Mouse (Mus musculus): Measurements from ENCODE around the gene Vezf1. TPM values are rescaled to one million over a fixed set of nuclear protein-coding genes. Genes with fewer than 3 reads are reported as not detected.

Gene Vezf1
- polyA plus RNA-seq, 1 experiment from 2014 or later, result 18.4 TPM

DNA sequence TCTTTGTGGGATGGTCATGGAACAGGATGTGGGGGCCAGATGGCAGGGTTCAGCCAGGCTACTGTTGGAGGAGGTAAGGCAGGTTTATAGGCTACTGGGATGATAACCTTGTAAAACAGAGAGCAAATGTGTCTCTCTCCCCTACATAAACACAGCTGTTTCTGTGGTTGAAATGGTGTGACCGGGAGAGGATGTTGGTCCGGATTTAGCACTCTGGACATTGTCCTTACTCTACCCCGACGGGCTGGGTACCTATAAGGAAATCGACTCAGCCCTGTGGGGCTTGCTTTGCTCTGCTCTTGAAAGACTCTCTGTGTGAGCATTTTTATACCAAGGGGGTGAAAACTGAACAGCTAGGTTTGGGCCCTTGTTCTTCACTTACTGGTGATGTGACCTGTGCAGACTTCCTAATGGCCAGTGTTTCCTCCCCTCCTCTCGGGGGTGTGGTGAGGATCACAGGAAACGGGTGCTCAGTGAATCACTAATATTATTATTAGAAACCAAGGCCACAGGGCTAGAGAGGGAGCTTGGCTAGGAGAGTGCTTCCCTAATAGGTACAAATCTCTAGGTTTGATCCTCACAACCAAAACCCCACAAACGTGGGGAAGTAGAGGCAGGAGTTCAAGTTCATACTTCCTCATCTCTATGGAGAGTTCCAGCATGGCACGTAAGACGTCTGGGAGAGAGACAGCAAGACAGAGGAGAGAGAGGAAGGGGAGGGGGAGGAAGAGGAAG is 49.4 kb downstream of the Vezf1 start:
- Histone ChIP-seq H3K79me2 (ENCODE audit: inconsistent target) (no peaks in the 10 kb centered on the region), H3K36me3 (ENCODE audit: inconsistent target) (no peaks in the 10 kb centered on the region), H3K4me3 (ENCODE audit: inconsistent target) (no peak overlapping the region), H3K27ac (peak overlapping the region; percentile 77)
- 8% methylated on average over 10 of the region's 10 CpGs for WGBS (ENCODE audit: missing documents)

DNA sequence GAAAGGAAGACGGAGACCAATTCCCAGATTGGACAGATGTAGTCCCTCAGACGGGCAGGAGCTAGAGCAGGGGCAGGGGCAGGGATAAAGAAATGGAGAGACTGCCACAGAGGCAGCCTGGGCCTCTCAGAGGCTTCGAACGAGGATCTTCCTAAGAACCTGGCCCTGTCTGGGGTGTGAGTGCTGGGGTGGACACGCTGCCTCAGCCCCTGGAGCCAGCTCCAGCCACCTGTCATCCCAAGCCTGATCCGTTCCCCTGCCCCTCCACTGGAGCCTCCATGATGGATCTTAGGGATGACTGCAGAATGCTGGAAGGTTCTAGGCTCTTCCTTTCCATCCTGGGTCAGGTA is 50.0 kb downstream of the Vezf1 start:
- H3K79me2 ChIP-seq (ENCODE audit: inconsistent target), result no peaks in the 10 kb centered on the region
- H3K36me3 ChIP-seq (ENCODE audit: inconsistent target), result no peaks in the 10 kb centered on the region
- H3K27ac ChIP-seq, result peak overlapping the region; percentile 77
- WGBS (ENCODE audit: missing documents), result 73% methylated on average over 6 of the region's 6 CpGs
- no peak overlapping the region for H3K4me3 ChIP-seq (ENCODE audit: inconsistent target)

DNA sequence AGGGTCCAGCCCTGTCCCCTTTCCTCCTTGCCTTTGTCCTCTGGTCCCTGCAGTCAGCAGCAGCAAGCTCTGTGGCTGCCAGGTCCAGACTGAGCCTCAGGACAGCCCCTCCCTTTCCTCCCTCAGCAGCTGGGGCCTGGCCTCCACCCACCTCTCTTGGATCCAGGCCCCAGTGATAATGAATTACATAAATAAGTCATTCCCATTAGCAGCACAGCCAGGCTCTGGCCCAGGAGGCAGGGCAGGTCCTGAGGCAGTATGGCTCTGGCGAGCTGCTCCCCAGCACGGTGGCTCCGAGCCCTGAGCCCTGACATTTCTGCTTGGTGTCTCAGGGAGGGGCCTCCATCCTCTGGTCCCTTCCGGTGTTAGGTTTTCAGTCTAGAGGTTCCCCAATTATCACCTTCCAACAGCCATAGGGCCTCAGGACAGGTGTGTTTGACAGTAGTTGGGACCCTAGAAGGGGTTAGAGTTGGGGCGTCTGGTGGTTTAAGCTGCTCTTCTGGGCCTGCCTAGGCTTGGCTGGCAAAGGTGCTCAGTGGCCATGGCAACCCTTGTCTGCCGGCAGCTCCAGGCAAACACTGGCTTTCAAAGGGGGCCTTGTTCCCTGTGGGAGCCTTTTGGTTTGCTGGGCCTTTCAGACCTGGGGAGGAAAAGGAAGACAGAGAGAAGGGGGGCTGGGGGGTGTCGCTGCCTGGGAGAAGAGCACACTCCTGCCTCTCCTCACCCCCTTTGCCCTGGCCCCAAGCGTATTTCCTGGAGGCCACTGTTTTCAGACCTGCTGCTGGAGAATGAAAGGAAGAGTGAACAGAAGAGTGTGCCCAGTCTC is 51.0 kb downstream of the Vezf1 start:
- Histone ChIP-seq H3K36me3 (ENCODE audit: inconsistent target) (no peaks in the 10 kb centered on the region), H3K4me3 (ENCODE audit: inconsistent target) (no peak overlapping the region), H3K27ac (0 out of 2 replicates have a peak overlapping the region, but pooled peaks have one; percentile 77), H3K79me2 (ENCODE audit: inconsistent target) (no peaks in the 10 kb centered on the region)
- 85% methylated on average over 7 of the region's 8 CpGs for WGBS (ENCODE audit: missing documents)

DNA sequence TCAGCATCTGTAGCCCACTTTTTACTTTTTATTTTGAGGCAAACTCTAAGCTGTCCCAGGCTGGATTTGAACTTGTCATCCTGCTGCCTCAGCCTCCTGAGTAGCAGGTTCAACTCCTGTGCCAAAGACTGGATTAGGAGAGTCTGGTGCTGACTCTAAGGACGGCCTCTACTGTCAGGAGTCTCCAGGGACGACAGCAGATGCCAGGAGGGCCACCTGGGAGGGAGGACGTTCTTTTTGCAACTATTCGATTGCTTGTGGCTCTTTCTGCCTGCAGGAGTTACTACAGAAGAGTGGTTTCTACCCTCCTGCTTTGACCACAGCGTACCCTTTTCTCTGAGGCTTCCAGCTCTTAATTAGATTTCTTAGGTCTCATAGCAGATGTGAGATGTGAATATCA is 54.5 kb downstream of the Vezf1 start:
- no peak overlapping the region for H3K27ac ChIP-seq
- H3K4me3 ChIP-seq (ENCODE audit: inconsistent target), result no peak overlapping the region
- WGBS (ENCODE audit: missing documents), result 90% methylated on average over 5 of the region's 5 CpGs
- H3K36me3 ChIP-seq (ENCODE audit: inconsistent target), result no peaks in the 10 kb centered on the region
- H3K79me2 ChIP-seq (ENCODE audit: inconsistent target), result no peaks in the 10 kb centered on the region

DNA sequence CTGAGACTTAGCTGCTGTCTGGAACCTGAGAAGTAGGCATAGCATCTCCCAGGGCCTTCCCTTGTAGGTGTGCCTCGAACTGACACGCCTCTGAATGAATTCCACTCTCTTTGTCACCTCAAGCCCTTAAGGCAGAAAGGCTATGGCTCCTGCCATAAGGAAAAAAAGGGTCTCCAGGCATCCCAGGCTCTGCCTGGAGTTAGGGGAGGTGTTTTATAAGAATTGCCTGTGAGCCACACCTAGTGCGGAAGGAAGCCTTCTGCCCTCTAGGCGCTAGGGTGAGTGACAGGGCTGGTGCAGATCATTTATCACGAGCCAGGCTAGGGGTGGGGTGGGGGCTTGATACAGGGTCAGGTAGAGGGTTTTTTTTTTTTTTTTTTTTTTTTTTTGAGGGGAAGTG is 54.9 kb downstream of the Vezf1 start:
- Histone ChIP-seq H3K79me2 (ENCODE audit: inconsistent target) (no peaks in the 10 kb centered on the region), H3K4me3 (ENCODE audit: inconsistent target) (no peak overlapping the region), H3K27ac (no peak overlapping the region), H3K36me3 (ENCODE audit: inconsistent target) (no peaks in the 10 kb centered on the region)
- WGBS (ENCODE audit: missing documents), result 96% methylated on average over 5 of the region's 5 CpGs

DNA sequence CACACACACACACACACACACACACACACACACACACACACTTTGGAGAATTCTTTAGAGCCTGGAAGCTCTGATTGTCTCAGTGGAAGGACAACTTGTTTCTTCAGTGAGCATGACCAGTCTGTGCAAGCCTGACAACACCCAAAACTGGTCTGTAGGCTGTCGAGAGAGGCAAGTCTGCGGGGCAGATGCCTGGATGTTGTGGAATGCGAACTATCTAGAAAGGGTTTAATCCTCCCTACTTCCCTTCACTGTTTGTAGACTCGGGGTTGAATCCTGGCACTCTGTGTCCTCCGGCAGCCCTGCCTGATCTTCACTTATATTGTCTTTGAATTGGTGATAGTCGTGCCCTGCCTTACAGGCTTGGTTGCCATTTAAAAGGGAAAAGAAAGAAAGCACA is 55.7 kb downstream of the Vezf1 start:
- WGBS (ENCODE audit: missing documents), result 85% methylated on average over 6 of the region's 6 CpGs
- no peaks in the 10 kb centered on the region for H3K79me2 ChIP-seq (ENCODE audit: inconsistent target)
- no peaks in the 10 kb centered on the region for H3K36me3 ChIP-seq (ENCODE audit: inconsistent target)
- H3K4me3 ChIP-seq (ENCODE audit: inconsistent target), result no peak overlapping the region
- no peak overlapping the region for H3K27ac ChIP-seq

DNA sequence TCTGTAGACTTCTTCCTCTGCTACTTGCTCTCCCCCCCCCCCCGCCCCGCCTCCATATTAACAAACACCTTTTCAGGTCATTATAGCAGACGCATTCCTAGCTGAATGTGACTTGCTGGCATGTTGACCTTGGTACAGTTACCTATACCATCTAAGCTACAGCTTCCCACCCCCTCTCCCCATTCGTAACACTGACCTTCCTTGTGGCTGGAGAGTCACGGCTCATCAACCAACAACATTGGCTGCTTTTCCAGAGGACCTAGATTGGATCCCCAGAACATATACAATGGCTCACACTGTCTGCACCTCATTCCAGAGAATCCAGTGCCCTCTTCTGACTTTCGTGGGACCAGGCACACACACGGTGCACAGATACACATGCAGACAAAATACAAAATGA is 57.4 kb downstream of the Vezf1 start:
- Histone ChIP-seq H3K4me3 (ENCODE audit: inconsistent target) (no peak overlapping the region), H3K27ac (no peak overlapping the region), H3K79me2 (ENCODE audit: inconsistent target) (no peaks in the 10 kb centered on the region), H3K36me3 (ENCODE audit: inconsistent target) (no peaks in the 10 kb centered on the region)
- 95% methylated on average over 5 of the region's 7 CpGs for WGBS (ENCODE audit: missing documents)

DNA sequence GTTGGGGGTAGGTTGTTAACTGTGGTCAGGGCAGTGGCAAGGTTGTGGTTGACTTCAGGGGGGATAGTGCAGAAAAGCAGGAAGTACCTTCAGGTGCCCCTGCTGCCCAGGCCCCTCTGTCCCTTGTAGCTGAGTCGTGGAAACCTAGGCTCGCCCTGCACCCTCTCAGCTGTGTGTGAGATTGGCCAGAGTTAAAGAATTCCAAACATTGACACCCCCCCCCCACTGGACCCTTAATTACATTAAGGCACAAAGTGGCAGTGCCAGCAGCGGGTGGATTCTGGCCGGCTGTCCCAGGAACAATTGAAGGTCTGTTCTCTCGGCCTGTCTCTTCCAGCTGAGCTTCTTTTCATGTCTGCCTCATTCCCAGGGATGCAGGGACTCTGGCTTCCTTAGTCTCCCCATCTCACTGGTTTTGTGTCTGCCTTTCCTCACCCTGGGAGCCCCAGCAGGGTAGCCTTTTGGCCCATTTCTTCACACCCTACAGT is 58.3 kb downstream of the Vezf1 start:
- Histone ChIP-seq H3K27ac (no peak overlapping the region), H3K36me3 (ENCODE audit: inconsistent target) (no peaks in the 10 kb centered on the region), H3K4me3 (ENCODE audit: inconsistent target) (no peak overlapping the region), H3K79me2 (ENCODE audit: inconsistent target) (no peaks in the 10 kb centered on the region)
- WGBS (ENCODE audit: missing documents), result 89% methylated on average over 3 of the region's 5 CpGs

DNA sequence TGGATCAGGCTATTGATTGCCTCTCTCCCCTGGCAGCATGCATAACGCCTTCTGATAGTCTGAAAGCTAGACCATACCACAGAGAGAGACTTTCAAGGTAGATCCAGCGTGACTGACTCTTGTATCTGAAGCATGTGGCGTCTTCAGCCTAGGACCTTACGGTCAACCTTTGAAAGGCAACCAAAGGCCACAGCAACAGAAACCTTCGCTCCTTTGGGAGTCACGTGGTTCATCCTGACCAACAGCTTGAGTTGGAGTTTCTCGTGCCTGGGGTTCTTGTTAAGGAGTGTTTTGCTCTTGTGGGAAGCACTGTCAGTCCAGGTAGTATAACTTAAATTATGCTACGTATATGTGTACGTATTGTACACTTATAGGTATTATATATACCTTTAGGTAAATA is 60.4 kb downstream of the Vezf1 start:
- no peaks in the 10 kb centered on the region for H3K79me2 ChIP-seq (ENCODE audit: inconsistent target)
- 96% methylated on average over 9 of the region's 9 CpGs for WGBS (ENCODE audit: missing documents)
- H3K27ac ChIP-seq, result no peak overlapping the region
- no peaks in the 10 kb centered on the region for H3K36me3 ChIP-seq (ENCODE audit: inconsistent target)
- no peak overlapping the region for H3K4me3 ChIP-seq (ENCODE audit: inconsistent target)

DNA sequence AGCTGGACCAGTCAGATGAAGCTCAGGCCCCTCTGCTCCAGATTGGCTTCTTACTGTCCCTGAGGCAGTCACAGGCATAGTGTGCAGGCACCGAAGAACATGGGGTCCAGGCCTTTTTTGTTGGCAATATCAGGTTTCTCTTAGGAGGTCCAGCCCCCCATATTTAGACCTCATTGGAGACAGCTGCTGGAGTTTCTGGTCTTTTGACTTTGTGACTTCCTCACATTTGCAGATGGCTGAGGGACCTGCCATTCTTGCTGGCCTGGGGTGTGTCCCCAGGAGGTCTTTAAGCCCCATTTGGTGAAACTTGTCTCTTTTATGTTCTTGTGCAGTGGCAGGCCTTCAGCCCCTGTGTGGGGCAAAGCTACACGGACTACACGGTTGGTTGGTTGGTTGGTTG is 61.2 kb downstream of the Vezf1 start:
- Histone ChIP-seq H3K27ac (no peak overlapping the region), H3K4me3 (ENCODE audit: inconsistent target) (no peak overlapping the region), H3K79me2 (ENCODE audit: inconsistent target) (no peaks in the 10 kb centered on the region), H3K36me3 (ENCODE audit: inconsistent target) (no peaks in the 10 kb centered on the region)
- WGBS (ENCODE audit: missing documents), result 89% methylated on average over 3 of the region's 3 CpGs

DNA sequence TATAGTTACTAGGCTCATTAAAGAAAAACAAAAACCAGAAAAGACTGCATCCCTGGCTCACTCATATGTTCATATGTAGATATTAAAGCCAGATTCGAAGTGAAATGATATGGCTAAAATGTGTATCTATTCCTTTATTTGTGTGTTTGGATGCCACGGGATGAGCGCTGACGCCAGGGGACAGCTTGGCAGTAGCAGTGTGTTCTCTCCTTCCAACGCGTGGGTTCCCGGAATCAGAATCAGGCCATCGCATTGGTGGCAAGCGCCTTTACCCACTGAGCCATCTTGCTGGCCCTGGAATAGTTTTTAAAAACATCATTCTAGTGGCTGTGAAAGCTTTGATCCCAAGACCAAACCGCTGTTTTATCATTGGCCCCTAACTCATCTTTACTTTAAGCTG is 61.9 kb downstream of the Vezf1 start:
- Histone ChIP-seq H3K36me3 (ENCODE audit: inconsistent target) (no peaks in the 10 kb centered on the region), H3K27ac (no peak overlapping the region), H3K4me3 (ENCODE audit: inconsistent target) (no peak overlapping the region), H3K79me2 (ENCODE audit: inconsistent target) (no peaks in the 10 kb centered on the region)
- WGBS (ENCODE audit: missing documents), result 97% methylated on average over 10 of the region's 10 CpGs

DNA sequence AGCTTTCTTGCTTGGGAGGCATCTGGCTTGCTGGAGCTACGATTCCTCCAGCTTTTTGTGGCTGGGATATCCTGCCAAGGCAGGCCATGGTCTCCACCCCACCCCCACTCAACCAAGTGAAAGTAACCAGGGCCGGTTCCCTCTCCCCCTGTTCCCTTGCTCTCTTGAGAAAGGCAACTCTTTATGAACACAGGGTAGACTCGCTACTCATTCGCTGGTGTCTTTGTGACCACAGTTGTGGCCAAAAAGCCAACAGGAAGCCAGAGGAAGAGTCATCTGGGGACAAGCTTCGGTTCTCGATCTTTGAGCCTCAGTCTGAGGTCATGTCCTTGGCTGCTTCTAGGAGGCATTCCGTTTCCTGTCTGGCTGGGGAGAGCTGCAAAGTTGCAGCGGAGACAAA is 63.8 kb downstream of the Vezf1 start:
- H3K4me3 ChIP-seq (ENCODE audit: inconsistent target), result peak overlapping the region; percentile 2; the same call in 1 of the 2 replicates

More for the DNA sequence above, 63.8 kb downstream of the Vezf1 start:
- 5% methylated on average over 8 of the region's 8 CpGs for WGBS (ENCODE audit: missing documents)
- Histone ChIP-seq H3K36me3 (ENCODE audit: inconsistent target) (no peaks in the 10 kb centered on the region), H3K79me2 (ENCODE audit: inconsistent target) (no peaks in the 10 kb centered on the region), H3K27ac (peak overlapping the region; percentile 71)

Measured in macrophage (primary cell).